Mouse (Mus musculus) lung, postnatal 0 days (tissue): ENCODE measurements around the gene Adgrf1.

ENCODE experiments used
- CTCF ChIP-seq: IDR thresholded peaks from 2 replicates; pipeline ENCODE4 v1.5.1; 2016; ENCODE audit warnings: antibody characterized with exemption, mild to moderate bottlenecking
- EP300 ChIP-seq: IDR thresholded peaks from 2 replicates; pipeline ENCODE4 v1.6.1; 2016; ENCODE audit warnings: antibody characterized with exemption, mild to moderate bottlenecking, control low read depth

- TF ChIP-seq CTCF, result no peak
- TF ChIP-seq EP300, result no peak
Measured at GRCm38 (mm10) chr17:43242609-43243008, 27.5 kb upstream of the Adgrf1 start.
